Mouse (Mus musculus) megakaryocyte, embryonic 14.5 days (primary cell): Measurements from ENCODE around the gene Adamtsl1.

Experiments
- FLI1 ChIP-seq: IDR thresholded peaks from 2 replicates; pipeline ENCODE4 v1.6.1; 2012; ENCODE audit warnings: low read length, inconsistent platforms, mixed read lengths
- GATA1 ChIP-seq: IDR thresholded peaks from 3 replicates; pipeline ENCODE4 v1.6.1; 2012; ENCODE audit warnings: mixed read lengths, low read length, inconsistent platforms, borderline replicate concordance

DNA sequence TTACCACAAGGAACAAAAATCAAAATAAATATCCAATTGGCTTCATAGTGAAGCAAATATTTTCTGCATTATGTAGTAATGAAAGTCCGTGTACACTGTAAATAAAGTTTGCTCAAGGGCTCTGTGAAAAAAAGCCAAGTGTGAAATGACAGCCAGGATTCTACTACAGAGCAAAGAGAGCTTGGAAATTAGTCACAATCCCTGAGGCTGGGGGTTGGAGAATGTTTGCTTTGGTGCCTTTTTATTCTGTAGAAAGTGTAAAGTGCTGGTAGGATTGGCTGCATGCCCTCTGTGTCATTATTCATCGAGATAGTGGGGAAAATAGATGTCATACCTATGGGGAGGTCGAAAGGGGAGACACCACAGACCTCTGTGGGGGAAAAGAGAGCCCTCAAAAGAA is 516.2 kb downstream of the Adamtsl1 start:
- no peak for TF ChIP-seq GATA1
- TF ChIP-seq FLI1, result no peak
